Mouse (Mus musculus) limb, embryonic 14.5 days (tissue): ENCODE data around the gene Sphk1. TPM values are rescaled to one million over a fixed set of nuclear protein-coding genes. Genes with fewer than 3 reads are reported as not detected.

Experiments
- ATAC-seq: fragments of 200-750 bp; cut with Nextera tagmentation; 2 replicates; pipeline ENCODE4 v1.8.0; 2017; ENCODE audit warnings: low read depth, moderate number of reproducible peaks, moderate TSS enrichment; ENCODE audit not compliant: low FRiP score
- DNase-seq: peaks from one replicate; pipeline ENCODE4 v3.0.0-alpha.2; 2015; ENCODE audit warnings: low spot score
- H3K27ac ChIP-seq: fragments of 300-500 bp; sonication (generic); replicated peaks from 2 replicates; pipeline ENCODE4 v1.5.1; 2014; ENCODE audit warnings: low read depth, mild to moderate bottlenecking, low read length, moderate library complexity, mixed read lengths
- H3K27me3 ChIP-seq: fragments of 300-500 bp; sonication (generic); 2 replicates; pipeline ENCODE4 v1.6.1; 2014; ENCODE audit warnings: low read length, mixed read lengths; ENCODE audit not compliant: control insufficient read depth, insufficient read depth
- H3K36me3 ChIP-seq: fragments of 300-500 bp; sonication (generic); 2 replicates; pipeline ENCODE4 v1.6.1; 2014; ENCODE audit warnings: mild to moderate bottlenecking, low read length, moderate library complexity, mixed read lengths; ENCODE audit not compliant: control insufficient read depth, insufficient read depth
- H3K4me1 ChIP-seq: fragments of 300-500 bp; sonication (generic); 2 replicates; pipeline ENCODE4 v1.6.1; 2014; ENCODE audit warnings: antibody characterized with exemption, low read length, mixed read lengths; ENCODE audit not compliant: control insufficient read depth, insufficient read depth
- H3K4me2 ChIP-seq: fragments of 300-500 bp; sonication (generic); replicated peaks from 2 replicates; pipeline ENCODE4 v1.6.1; 2014; ENCODE audit warnings: low read depth, mild to moderate bottlenecking, low read length, moderate library complexity; ENCODE audit not compliant: severe bottlenecking
- H3K4me3 ChIP-seq: fragments of 300-500 bp; sonication (generic); replicated peaks from 2 replicates; pipeline ENCODE4 v1.5.1; 2014; ENCODE audit warnings: low read length
- H3K9ac ChIP-seq: fragments of 300-500 bp; sonication (generic); 2 replicates; pipeline ENCODE4 v1.6.1; 2014; ENCODE audit warnings: mild to moderate bottlenecking, low read depth, low read length, moderate library complexity; ENCODE audit not compliant: severe bottlenecking
- H3K9me3 ChIP-seq: fragments of 300-500 bp; sonication (generic); 2 replicates; pipeline ENCODE4 v1.6.1; 2016; ENCODE audit warnings: low read length; ENCODE audit not compliant: control insufficient read depth
- POLR2A ChIP-seq: fragments of 200-500 bp; IDR thresholded peaks from 2 replicates; pipeline ENCODE4 v1.8.0; 2012; ENCODE audit warnings: inconsistent platforms, mild to moderate bottlenecking, moderate library complexity, borderline replicate concordance; ENCODE audit not compliant: insufficient read depth, insufficient read length; ENCODE audit errors: extremely low read depth
- WGBS: fragments of 180-500 bp; shearing (Covaris S2); extraction: QIAGEN DNeasy Blood & Tissue Kit; methylation state at CpG from one replicate; pipeline ENCODE4 v1.1.7; 2014; 5-methylcytosine and 5-hydroxymethylcytosine counted together
- polyA plus RNA-seq, 2 experiments: library from polyadenylated mRNA; depleted of rRNA in 1 of 2; stranded (reverse) in 1 of 2; unstranded in 1 of 2; fragments of >200 nt; fragmentation: Nextera tagmentation in 1 of 2; extraction: Ambion mirVana in 1 of 2; gene quantifications; 2 replicates each; pipeline versions ENCODE4 v1.2.1 to v1.2.3; 2012 to 2014

The Sphk1 gene
- polyA plus RNA-seq, 2 experiments, result 3.4 to 3.8 TPM

- ATAC-seq, result peak; percentile 18
- H3K4me1 ChIP-seq, result peaks cover 30% of the 10 kb centered on the region
- peak overlapping the region; percentile 62 for H3K9ac ChIP-seq
- no peak overlapping the region for H3K27ac ChIP-seq
- H3K9me3 ChIP-seq, result no peaks in the 10 kb centered on the region
- under 1% methylated on average over 56 of the region's 63 CpGs for WGBS
- peak overlapping the region; percentile 58 for H3K4me3 ChIP-seq
- H3K36me3 ChIP-seq, result peaks cover 9% of the 10 kb centered on the region; the same call in 1 of the 2 replicates
- peaks cover 45% of the 10 kb centered on the region for H3K27me3 ChIP-seq
- H3K4me2 ChIP-seq, result peak overlapping the region; percentile 99
- TF ChIP-seq POLR2A, result no peak
- DNase-seq, result no peak
These were observed 2.8 kb downstream of the Sphk1 start for GRCm38 (mm10) chr11:116533341-116534153.

DNA sequence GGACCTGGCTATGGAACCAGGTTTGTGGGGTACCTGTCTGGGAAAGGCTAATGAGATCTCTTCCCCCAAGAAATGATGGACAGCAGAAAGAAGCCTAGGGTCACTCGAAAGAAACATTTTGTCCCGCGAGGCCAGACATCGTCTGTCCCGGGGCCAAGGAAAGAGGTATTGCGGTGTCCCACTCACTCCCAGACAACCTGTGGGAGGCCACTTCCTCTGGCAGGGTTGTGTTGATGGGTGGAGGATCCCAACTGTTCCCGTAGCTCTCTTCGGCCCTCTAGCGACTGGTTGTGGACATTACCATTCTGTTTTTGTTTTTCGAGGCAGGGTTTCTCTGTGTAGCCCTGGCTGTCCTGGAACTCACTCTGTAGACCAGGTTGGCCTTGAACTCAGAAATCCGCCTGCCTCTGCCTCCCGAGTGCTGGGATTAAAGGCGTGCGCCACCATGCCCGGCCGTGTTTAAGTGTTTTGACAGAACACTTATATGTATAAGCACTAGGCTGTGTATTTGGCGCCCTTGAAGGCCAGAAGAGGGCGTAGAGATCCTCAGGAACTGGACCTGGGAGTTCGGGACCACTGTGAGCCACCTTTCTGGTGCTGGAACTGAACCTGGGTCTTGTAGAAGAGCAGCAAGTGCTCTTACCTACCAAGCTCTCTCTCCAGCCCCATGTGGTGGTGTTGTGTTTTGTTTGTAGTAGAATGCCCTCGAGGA, 3.6 kb downstream of the Sphk1 start:
- WGBS, result 19% methylated on average over 20 of the region's 20 CpGs
- ATAC-seq (peak; percentile 62; the same call in 1 of the 2 replicates), DNase-seq (peak; percentile 74)
- Histone ChIP-seq H3K4me3 (peak overlapping the region; percentile 58), H3K4me2 (peak overlapping the region; percentile 99), H3K27ac (no peak overlapping the region), H3K4me1 (peaks cover 30% of the 10 kb centered on the region), H3K27me3 (peaks cover 45% of the 10 kb centered on the region), H3K36me3 (peaks cover 17% of the 10 kb centered on the region), H3K9ac (peak overlapping the region; percentile 62; the same call in 1 of the 2 replicates), H3K9me3 (no peaks in the 10 kb centered on the region)
- TF ChIP-seq POLR2A, result no peak

- Histone ChIP-seq H3K36me3 (peaks cover 40% of the 10 kb centered on the region), H3K4me1 (peaks cover 17% of the 10 kb centered on the region), H3K9me3 (no peaks in the 10 kb centered on the region), H3K4me3 (no peak overlapping the region), H3K27ac (no peak overlapping the region), H3K27me3 (peaks cover 25% of the 10 kb centered on the region), H3K4me2 (no peak overlapping the region), H3K9ac (no peak overlapping the region)
- no peak for DNase-seq
- 92% methylated on average over 7 of the region's 7 CpGs for WGBS
- ATAC-seq, result no peak
- TF ChIP-seq POLR2A, result no peak
These were observed 6.0 kb downstream of the Sphk1 start for GRCm38 (mm10) chr11:116536685-116537084.

GRCm38 (mm10) chr11:116537388-116537787, 6.7 kb downstream of the Sphk1 start:
- no peak for DNase-seq
- Histone ChIP-seq H3K9ac (no peak overlapping the region), H3K36me3 (peaks cover 48% of the 10 kb centered on the region), H3K4me3 (no peak overlapping the region), H3K4me1 (peaks cover 10% of the 10 kb centered on the region), H3K4me2 (no peak overlapping the region), H3K27me3 (peaks cover 18% of the 10 kb centered on the region), H3K9me3 (no peaks in the 10 kb centered on the region), H3K27ac (no peak overlapping the region)
- no peak for ATAC-seq
- TF ChIP-seq POLR2A, result no peak
- 80% methylated on average over 5 of the region's 5 CpGs for WGBS

- DNase-seq (no peak), ATAC-seq (no peak)
- Histone ChIP-seq H3K4me2 (no peak overlapping the region), H3K36me3 (peaks cover 56% of the 10 kb centered on the region), H3K4me1 (peaks cover 9% of the 10 kb centered on the region), H3K4me3 (no peak overlapping the region), H3K27me3 (peaks cover 9% of the 10 kb centered on the region), H3K9me3 (no peaks in the 10 kb centered on the region), H3K9ac (no peak overlapping the region), H3K27ac (no peak overlapping the region)
- 77% methylated on average over 12 of the region's 12 CpGs for WGBS
- no peak for TF ChIP-seq POLR2A
These were observed 7.5 kb downstream of the Sphk1 start for GRCm38 (mm10) chr11:116538142-116538735.
